Mouse (Mus musculus) cortical plate, adult 2 months (tissue): ENCODE data around the gene Cdsn. TPM values are rescaled to one million over a fixed set of nuclear protein-coding genes. Genes with fewer than 3 reads are reported as not detected.
A peak's percentile ranks its signal among the peaks of the same experiment; 100 is the strongest.

ENCODE experiments used
- H3K27ac ChIP-seq: fragments of 200-500 bp; 2 replicates; pipeline ENCODE4 v1.5.1; 2012; ENCODE audit warnings: low read length, control low read depth, inconsistent platforms; ENCODE audit not compliant: insufficient read depth
- H3K4me1 ChIP-seq: fragments of 200-500 bp; 2 replicates; pipeline ENCODE4 v1.6.1; 2011; ENCODE audit warnings: low read length; ENCODE audit not compliant: control insufficient read depth, insufficient read depth
- H3K4me3 ChIP-seq: fragments of 200-500 bp; 2 replicates; pipeline ENCODE4 v1.5.1; 2011; ENCODE audit warnings: mild to moderate bottlenecking, low read length, control low read depth; ENCODE audit not compliant: insufficient read depth
- CTCF ChIP-seq: fragments of 200-500 bp; IDR thresholded peaks from 2 replicates; pipeline ENCODE4 v1.5.1; 2011; ENCODE audit warnings: mild to moderate bottlenecking, control low read depth, low read length; ENCODE audit not compliant: insufficient read depth; ENCODE audit errors: extremely low read depth
- POLR2A ChIP-seq: fragments of 200-500 bp; IDR thresholded peaks from 2 replicates; pipeline ENCODE4 v1.6.1; 2011; ENCODE audit warnings: mild to moderate bottlenecking, low read length, control low read depth; ENCODE audit not compliant: insufficient read depth; ENCODE audit errors: extremely low read depth
- polyA plus RNA-seq: library from polyadenylated mRNA; depleted of rRNA; stranded (reverse); fragments of >200 nt; gene quantifications from 2 replicates; pipeline ENCODE4 v1.2.3, GENCODE M21; 2012

Cdsn gene
- polyA plus RNA-seq, 1 experiment, result 1.9 TPM

DNA sequence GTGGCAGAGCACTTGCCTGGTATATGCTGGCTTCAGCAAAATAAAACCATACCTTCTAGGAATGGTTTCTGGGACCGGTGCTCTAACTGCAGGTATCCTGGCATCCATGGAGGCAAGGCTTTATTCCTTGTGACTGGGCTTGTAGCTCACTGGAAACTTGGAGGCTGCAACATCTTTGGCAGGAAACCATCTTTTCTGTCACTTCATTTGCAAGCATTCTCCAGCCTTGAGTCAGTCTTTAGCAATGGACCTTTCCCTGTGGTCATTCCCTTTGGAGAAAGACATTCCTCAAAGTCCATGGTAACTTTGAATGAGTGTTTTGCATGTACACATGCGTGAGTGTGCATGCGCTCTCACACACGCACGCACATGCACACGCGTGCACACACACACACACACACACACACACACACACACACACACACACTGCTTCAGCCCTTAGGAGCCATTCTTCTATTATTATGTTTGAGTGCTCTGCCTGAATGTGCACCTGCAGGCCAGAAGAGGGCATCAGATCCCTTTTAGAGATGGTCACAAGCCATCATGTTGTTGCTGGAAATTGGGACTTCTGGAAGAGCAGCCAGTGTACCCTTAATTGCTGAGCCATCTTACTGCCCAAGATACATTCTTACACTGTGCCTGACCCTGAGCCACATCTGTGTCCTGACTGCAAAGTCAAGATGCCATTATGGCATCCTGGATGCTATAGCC, 38.9 kb upstream of the Cdsn start:
- TF ChIP-seq CTCF (peak; percentile 68), POLR2A (no peak)
- Histone ChIP-seq H3K27ac (no peak overlapping the region), H3K4me3 (no peak overlapping the region), H3K4me1 (no peaks in the 10 kb centered on the region)

DNA sequence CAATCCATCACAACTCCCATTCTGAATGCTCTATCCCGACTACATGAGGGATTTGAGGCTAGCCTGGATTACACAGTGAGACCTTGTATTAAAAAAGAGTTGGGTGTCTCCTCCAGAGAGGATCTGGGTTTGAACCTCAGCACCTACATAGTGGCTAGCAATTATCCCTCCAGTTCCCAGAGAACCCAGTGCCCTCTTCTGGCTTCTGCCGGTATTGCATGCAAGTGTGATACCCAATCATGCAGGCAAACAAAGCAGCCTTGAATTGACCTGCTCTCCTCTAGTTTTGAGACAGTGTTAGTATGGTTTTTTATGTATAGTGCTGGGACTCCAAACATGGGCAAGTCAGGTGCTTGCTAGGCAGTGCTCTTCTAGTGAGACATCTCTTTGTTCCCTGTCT, 38.0 kb upstream of the Cdsn start:
- no peaks in the 10 kb centered on the region for H3K4me1 ChIP-seq
- H3K27ac ChIP-seq, result no peak overlapping the region
- H3K4me3 ChIP-seq, result no peak overlapping the region
- TF ChIP-seq CTCF, result peak; percentile 49
- no peak for TF ChIP-seq POLR2A

DNA sequence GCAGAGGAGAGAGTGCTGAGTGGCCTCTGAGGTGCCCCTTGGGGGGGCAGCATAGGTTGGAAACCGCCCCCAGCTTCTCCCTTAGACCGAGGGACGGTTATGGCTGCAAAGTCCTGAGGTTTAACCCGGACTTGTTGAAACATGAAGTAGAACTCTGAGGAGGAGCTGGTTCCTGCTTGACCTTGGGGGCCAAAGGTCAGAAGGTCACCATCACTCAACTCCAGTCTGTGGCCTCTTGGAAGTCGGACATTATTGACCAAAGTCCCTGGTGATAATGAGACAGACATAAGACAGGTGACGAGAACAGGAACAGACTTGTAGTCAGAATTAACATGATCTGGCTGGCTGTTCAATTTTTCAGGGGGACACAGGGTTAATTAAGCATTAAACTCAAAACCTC, 37.2 kb upstream of the Cdsn start:
- H3K27ac ChIP-seq, result no peak overlapping the region
- no peaks in the 10 kb centered on the region for H3K4me1 ChIP-seq
- H3K4me3 ChIP-seq, result no peak overlapping the region
- no peak for TF ChIP-seq CTCF
- TF ChIP-seq POLR2A, result no peak

DNA sequence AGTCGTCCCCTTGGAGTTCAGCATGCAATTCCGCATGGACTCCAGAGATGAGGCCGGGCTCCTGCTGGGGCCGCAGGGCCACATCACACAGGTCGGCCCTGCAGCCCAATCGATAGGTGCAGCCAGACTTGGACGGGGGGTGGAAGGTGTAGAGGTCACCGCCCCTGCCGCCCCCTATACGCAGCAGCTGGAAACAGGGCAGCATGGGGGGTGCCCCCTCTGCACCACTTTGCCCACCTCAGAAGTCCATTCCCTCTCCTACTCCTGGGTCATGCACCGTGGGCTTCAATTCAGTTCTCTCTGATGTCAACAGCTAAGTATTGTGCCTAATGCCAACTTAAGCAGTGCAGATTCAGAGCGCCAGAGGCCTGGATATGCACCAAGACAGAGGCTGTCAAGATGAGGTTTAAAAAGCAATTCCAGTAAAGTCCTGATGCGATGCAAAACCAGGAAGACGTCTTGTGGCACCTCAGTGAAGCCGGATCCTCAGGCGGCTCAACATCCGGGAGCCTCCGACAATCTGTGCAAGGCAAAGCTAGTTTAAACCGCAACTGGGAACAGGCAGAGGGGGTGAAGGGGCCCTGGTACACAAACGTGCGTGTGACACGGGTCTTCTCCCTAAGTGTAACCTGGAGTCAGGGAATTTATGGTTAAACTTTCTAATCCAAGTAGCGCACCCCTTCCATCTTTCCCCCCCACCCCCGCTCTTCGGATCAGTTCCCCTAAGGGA, 35.9 kb upstream of the Cdsn start:
- Histone ChIP-seq H3K4me1 (no peaks in the 10 kb centered on the region), H3K4me3 (peak overlapping the region; percentile 52)

DNA sequence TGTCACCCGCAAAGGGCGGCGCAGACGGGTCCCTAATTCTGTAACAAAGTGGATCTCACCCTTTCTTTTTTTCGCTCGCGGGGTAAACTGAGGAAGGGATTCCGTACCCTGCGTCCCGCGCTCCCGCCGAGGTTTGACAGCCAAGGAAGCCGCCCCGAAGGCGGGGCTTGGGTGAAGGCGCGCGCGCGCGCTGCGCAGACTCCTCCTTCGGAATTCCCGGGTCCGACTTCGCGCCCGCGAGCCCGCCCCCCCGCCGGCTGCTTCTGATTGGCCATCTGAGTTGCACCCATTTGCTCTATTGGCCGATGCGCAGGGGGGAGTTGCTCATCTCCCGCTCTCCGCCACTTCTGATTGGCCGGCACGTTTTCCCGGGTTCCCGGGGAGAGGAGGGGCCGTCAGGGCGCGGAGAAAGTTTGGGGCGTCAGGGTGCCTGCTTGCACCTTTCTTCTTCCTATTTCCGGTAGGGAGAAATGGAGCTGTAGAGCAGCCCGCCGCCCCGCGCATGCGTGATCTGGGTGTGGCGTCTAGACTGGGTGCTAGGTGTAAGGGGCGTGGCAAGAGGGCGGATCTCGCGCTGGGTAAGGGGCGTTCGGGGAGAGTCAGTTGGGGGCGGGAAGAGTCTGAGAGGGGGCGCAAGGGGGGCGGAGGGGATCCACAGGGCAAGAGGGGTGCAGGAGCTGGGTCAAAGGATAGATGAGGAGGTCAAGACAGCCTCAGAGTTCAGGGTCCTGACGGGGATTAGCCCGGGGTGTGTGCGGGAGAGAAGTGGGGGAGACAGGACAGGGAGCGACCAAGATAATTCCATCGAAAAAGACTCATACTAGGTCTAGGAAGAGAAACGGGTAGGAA, 35.1 kb upstream of the Cdsn start, which contains the start of the genes Tcf19 and Cchcr1:
TSS of gene Tcf19 (minus strand) at position 173 of the 849 bp plus-strand sequence.
TSS of gene Cchcr1 (plus strand) at position 449 of the 849 bp plus-strand sequence.
- Histone ChIP-seq H3K27ac (no peak within 1 kb of the TSS), H3K4me3 (peak within 1 kb of the TSS; percentile 52), H3K4me1 (no peaks in the 10 kb centered on the region)
- TF ChIP-seq CTCF (no peak), POLR2A (no peak)

More for the DNA sequence above, 35.9 kb upstream of the Cdsn start:
- H3K27ac ChIP-seq, result no peak overlapping the region
- TF ChIP-seq CTCF (no peak), POLR2A (no peak)

DNA sequence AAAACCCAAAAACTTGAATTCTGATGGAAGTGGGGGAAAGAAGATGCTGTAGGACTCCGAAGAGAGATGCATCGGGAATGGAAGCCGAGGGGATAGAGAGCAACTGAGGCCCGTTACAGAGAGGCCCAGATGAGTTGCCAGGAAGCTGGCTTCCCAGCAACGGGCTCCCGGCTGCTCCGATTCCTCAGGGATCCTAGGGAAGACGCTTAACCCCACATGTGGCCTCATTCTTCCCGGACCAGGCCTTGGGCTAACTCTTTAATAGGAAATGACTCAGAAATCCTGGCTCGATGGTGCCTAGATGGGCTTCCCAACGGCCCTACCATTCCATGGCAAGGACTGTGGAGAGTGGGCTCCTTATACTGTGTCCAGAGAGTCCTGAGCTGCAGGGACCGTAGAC, 34.4 kb upstream of the Cdsn start:
- H3K4me3 ChIP-seq, result peak overlapping the region; percentile 52; the same call in 1 of the 2 replicates
- TF ChIP-seq CTCF, result no peak
- no peak for TF ChIP-seq POLR2A
- no peak overlapping the region for H3K27ac ChIP-seq
- no peaks in the 10 kb centered on the region for H3K4me1 ChIP-seq

DNA sequence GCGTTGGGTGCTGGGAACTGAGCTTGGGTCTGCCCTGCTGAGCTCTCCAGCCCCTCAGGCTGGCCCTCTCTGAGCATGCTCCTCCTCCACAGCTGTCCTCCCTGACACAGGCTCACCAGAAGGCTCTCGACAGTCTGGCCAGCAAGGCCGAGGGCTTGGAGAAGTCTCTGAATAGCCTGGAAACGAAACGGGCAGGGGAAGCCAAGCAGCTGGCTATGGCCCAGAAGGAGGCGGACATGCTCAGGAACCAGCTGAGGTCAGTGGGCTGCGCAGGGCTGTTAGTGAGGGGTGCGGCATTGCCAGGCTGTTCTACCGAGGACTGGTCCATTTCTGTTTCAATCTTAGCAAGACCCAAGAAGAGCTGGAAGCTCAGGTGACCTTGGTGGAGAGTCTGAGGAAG, 27.6 kb upstream of the Cdsn start:
- TF ChIP-seq POLR2A, result no peak
- TF ChIP-seq CTCF, result no peak
- no peaks in the 10 kb centered on the region for H3K4me1 ChIP-seq
- no peak overlapping the region for H3K4me3 ChIP-seq
- H3K27ac ChIP-seq, result no peak overlapping the region

DNA sequence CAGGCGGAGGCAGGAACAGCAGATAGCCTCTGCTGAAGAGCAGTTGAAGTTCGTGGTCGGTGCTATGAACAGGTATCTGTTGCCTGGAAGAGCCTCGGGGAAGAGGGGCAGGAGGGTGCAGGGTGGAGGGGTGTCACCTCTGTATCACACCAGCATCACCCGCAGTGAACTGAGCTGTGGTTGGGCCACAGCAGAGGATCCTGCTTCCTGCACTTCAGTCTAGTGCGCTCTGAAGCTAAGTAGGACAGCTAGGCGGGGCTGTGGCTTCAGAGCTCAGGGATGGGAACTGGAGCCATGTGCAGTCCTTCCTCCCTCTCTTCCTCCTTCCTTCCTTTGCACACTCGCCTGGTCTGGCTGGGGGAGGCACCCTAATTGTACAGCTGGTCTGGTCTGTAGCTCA, 25.3 kb upstream of the Cdsn start:
- Histone ChIP-seq H3K4me3 (no peak overlapping the region), H3K27ac (no peak overlapping the region), H3K4me1 (no peaks in the 10 kb centered on the region)
- no peak for TF ChIP-seq CTCF
- no peak for TF ChIP-seq POLR2A

DNA sequence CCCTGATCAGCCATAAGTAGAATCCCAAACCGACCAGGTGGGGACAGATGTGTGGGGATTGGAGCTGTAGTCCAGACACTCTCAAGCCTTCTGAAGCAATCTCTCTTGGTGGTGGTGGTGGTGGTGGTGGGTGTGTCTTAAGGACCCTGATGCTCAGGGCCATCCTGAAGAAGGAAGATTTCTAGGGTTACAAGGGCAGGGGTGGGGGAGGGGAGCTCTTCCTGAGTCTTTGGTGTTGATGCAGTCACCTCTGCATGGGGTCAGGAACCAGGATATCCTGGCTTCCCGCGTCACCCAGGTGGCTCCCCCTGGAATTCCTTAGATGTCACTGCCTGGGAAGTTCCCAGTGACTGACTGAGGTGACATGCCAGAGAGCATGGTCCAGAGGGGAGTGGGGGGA, 19.6 kb upstream of the Cdsn start:
- H3K27ac ChIP-seq, result no peak overlapping the region
- TF ChIP-seq POLR2A, result no peak
- no peak for TF ChIP-seq CTCF

DNA sequence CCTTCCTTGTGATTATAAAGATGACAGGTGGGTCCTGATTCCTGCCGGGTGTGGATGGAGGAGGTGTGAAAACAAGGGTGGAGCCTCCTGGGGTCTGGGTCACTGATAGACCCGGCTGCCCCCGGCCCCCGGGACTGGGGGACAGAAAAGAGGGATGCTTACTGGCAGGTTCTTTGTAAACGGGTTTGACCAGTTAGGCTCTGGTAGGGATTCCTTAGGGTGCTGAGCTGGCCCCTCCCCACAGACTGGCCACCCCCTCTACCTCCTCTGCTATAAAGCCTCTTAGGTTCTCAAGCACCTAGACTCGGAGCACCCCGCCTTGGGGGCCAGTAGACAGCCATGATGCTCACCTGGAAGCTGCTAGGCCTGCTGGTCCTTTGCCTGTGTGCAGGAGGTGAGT, 19.0 kb upstream of the Cdsn start, which contains the start of gene Psors1c2:
TSS of gene Psors1c2 (plus strand) at position 301 of the 400 bp plus-strand sequence.
- H3K4me3 ChIP-seq, result no peak within 1 kb of the TSS
- no peak within 1 kb of the TSS for H3K27ac ChIP-seq
- 0 out of 2 replicates have a peak, but pooled peaks cover 1% of the 10 kb centered on the region for H3K4me1 ChIP-seq
- TF ChIP-seq CTCF (no peak), POLR2A (no peak)

More for the DNA sequence above, 19.6 kb upstream of the Cdsn start:
- Histone ChIP-seq H3K4me1 (0 out of 2 replicates have a peak, but pooled peaks cover 1% of the 10 kb centered on the region), H3K4me3 (no peak overlapping the region)
